Mouse (Mus musculus) right cerebral cortex, adult 2 months (tissue): ENCODE results near the gene Strap.

ENCODE experiments used
- DNase-seq, 2 experiments: peaks; one replicate each; pipeline ENCODE4 v3.0.0; 2021 to 2022; ENCODE audit warnings: low spot score in 2 of 2

The Strap gene

GRCm38 (mm10) chr6:137774166-137774565, 39.3 kb downstream of the Strap start:
- no peak for DNase-seq

- DNase-seq = no peak
Observed at GRCm38 (mm10) chr6:137775159-137775558, 40.3 kb downstream of the Strap start.

DNA sequence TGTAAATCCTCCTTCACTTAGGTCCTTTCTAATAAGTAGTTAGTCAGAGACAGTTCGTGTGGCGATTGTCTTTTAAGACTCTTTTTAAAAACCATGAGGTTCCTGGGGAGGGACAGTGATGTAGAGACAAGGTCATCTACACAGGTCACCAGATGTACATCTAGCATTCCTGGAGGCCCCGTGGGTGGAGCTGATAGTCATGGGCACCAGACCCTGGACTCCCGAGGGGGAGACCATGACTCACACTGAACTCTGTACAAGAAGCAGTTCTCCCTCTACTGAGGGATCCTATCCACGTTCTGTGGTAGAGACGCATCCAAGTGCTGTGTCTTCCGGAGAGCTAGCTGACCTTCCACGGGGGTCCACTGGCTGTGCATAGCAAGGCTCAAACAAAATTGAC, 42.1 kb downstream of the Strap start:
- no peak for DNase-seq

- DNase-seq = no peak
Observed at GRCm38 (mm10) chr6:137783899-137784637, 49.2 kb downstream of the Strap start.

DNA sequence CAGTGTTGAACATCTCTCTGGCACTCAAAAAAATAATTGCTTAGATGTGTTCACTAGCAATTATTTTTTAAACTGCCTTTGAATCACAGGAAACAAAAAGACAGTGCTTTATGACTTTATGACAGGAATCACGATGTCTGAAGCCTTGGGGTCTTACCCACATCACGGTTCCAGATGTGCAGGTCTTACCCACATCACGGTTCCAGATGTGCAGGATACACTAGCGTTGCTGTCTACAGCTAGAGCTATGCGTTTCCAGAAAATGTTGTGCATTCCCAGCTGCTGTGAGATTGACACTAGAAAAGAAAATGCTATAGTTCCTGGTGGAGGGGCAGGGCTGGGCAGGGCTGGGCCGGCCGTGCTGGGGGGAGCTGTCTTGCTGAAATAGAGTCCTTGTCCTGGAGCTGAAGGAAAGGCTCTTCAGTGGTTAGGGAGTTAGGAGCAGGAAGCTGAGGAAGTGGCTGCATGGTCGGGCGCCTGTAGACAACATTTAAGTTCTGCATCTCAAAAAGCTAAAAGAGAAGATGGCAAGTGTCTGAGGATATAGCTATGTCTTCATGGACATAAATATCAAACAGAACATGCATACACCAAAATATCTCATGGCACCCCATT, 54.2 kb downstream of the Strap start:
- no peak for DNase-seq

DNA sequence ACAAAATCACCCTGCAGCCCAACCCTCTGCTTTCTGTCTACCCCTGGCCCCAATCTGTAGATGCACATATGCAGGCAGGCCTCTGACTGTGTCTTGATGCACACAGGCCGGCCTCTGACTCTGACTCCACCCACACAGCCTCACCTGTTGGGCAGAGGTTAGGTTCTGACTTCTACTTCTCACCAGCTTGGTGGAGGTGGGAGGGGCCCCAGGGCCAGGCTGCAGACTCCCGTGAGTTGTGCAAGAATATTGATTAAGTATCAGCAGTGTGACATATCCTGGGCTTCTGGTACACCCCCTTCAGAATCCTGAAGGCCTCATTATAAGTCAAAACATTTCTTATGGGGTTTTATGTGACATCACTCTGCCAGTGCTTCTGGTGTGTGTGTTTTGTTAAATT, 54.8 kb downstream of the Strap start:
- no peak for DNase-seq

- DNase-seq = no peak
Observed at GRCm38 (mm10) chr6:137795494-137795893, 60.6 kb downstream of the Strap start.

- peak; percentile 60 to 64 for DNase-seq
Observed at GRCm38 (mm10) chr6:137796596-137797567, 62.0 kb downstream of the Strap start.

DNA sequence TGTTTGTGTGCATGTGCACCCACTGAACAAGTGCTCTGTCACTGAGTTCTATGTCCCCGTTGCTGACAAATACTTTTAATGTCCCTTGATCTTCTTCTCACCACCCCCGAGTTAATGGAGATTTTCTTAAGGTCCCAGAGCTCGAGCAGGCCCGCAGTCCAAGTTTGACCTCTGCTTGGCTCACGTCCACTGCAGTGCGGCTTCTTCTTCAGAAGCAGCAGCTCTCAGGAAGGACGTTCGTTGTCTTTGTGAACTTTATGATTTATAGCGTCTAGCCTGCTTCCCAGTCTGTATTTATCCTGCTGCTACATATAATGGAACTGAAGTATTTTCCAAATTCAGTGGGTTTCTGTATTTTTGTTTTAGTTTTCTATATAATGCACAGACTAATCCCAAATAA, 64.4 kb downstream of the Strap start:
- no peak for DNase-seq
